Mouse (Mus musculus) erythroblast, embryonic 14.5 days (primary cell): Measurements from ENCODE around the gene Zswim7. TPM values are rescaled to one million over a fixed set of nuclear protein-coding genes. Genes with fewer than 3 reads are reported as not detected.
"Not testable (repeated sequence)": the region's sequence is repeated elsewhere in the genome, so short reads cannot be mapped to it uniquely, and the experiment has no call there.

ENCODE experiments used
- H3K27me3 ChIP-seq: 2 replicates; pipeline ENCODE4 v1.6.1; 2012; ENCODE audit warnings: inconsistent platforms; ENCODE audit not compliant: control insufficient read depth
- H3K36me3 ChIP-seq: 2 replicates; pipeline ENCODE4 v1.6.1; 2012; ENCODE audit warnings: mild to moderate bottlenecking, inconsistent platforms; ENCODE audit not compliant: control insufficient read depth
- H3K4me1 ChIP-seq: 2 replicates; pipeline ENCODE4 v1.6.1; 2012; ENCODE audit warnings: inconsistent platforms; ENCODE audit not compliant: control insufficient read depth
- H3K4me3 ChIP-seq: replicated peaks from 2 replicates; pipeline ENCODE3; 2012; ENCODE audit warnings: moderate library complexity, mild to moderate bottlenecking, inconsistent platforms
- H3K9me3 ChIP-seq: 2 replicates; pipeline ENCODE4 v1.6.1; 2012; ENCODE audit warnings: low read length, inconsistent platforms, mixed read lengths; ENCODE audit not compliant: control insufficient read depth
- GATA1 ChIP-seq: IDR thresholded peaks from 2 replicates; pipeline ENCODE4 v1.6.1; 2012; ENCODE audit warnings: low read length, inconsistent platforms, mixed read lengths
- TAL1 ChIP-seq: IDR thresholded peaks from 3 replicates; pipeline ENCODE4 v1.6.1; 2012; ENCODE audit warnings: low read length, inconsistent platforms, mixed read lengths
- polyA plus RNA-seq: library from polyadenylated mRNA; stranded (reverse); fragments of >175 nt; gene quantifications from 2 replicates; pipeline ENCODE4 v1.2.3, GENCODE M21; 2012

The Zswim7 gene
- polyA plus RNA-seq, 1 experiment, result 0.18 TPM

GRCm38 (mm10) chr11:62287700-62288099 is 6.5 kb upstream of the Zswim7 start:
- no peak overlapping the region for H3K4me3 ChIP-seq
- TF ChIP-seq GATA1 (no peak), TAL1 (no peak)

DNA sequence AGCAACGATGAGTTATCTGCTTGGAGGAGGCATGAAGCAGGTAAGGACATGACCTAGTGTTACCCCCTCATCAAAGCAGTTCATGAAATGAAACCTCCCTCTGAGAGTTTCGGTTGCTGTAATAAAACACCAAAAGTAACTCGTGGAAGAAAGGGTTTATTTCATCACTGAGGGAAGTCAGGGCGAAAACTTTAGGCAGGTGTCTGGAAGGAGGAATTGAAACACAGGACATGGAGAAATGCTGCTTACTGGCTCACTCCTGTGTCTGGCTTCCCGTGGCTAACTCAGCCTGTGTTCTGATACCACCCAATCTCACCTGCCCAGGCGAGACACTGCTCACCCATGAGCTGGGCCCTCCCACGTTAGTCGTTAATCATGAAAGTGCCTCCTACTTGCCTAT is 3.8 kb upstream of the Zswim7 start:
- Histone ChIP-seq H3K4me1 (peaks cover 16% of the 10 kb centered on the region), H3K9me3 (no peaks in the 10 kb centered on the region), H3K27me3 (no peaks in the 10 kb centered on the region), H3K4me3 (no peak overlapping the region), H3K36me3 (peaks cover 38% of the 10 kb centered on the region)
- TF ChIP-seq GATA1 (no peak), TAL1 (no peak)

More at GRCm38 (mm10) chr11:62287700-62288099, 6.5 kb upstream of the Zswim7 start:
- H3K27me3 ChIP-seq, result no peaks in the 10 kb centered on the region
- H3K36me3 ChIP-seq, result peaks cover 37% of the 10 kb centered on the region
- no peaks in the 10 kb centered on the region; the same call in 1 of the 2 replicates for H3K4me1 ChIP-seq
- H3K9me3 ChIP-seq, result no peaks in the 10 kb centered on the region

- not testable (repeated sequence) for H3K9me3 ChIP-seq, H3K4me3 ChIP-seq, H3K27me3 ChIP-seq
- H3K4me1 ChIP-seq, result peaks cover 20% of the 10 kb centered on the region
- H3K36me3 ChIP-seq, result peaks cover 36% of the 10 kb centered on the region
Observed at GRCm38 (mm10) chr11:62284020-62284419, 2.8 kb upstream of the Zswim7 start.

GRCm38 (mm10) chr11:62281601-62281997 is 424 bp upstream of the Zswim7 start:
- no peaks in the 10 kb centered on the region for H3K27me3 ChIP-seq
- TF ChIP-seq TAL1, result no peak
- no peak for TF ChIP-seq GATA1
- H3K4me3 ChIP-seq, result peak overlapping the region; percentile 88
- peaks cover 36% of the 10 kb centered on the region for H3K4me1 ChIP-seq
- H3K9me3 ChIP-seq, result no peaks in the 10 kb centered on the region
- peaks cover 25% of the 10 kb centered on the region for H3K36me3 ChIP-seq

DNA sequence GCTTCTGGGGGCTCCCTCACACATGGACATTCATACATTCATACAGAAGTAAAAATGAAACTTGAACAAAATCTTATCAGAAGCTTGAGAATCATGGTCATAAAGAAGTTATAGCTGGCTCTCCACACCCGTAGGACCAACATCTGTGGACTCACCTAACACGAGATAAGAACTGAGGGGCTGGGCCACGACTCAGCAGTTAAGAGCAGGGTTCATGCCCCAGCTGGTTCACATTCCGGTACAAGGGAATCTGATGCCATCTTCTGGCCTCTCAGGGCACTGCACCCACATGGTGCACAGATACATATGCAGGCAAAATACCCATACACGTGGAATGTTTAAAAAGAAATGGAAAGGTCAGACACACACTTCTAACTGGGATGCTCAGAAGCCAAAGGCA is 3.1 kb downstream of the Zswim7 start:
- TF ChIP-seq TAL1, result peak; percentile 42; the same call in 1 of the 3 replicates
- peak; percentile 37; the same call in 1 of the 2 replicates for TF ChIP-seq GATA1
- Histone ChIP-seq H3K36me3 (peaks cover 3% of the 10 kb centered on the region; the same call in 1 of the 2 replicates), H3K4me1 (peaks cover 36% of the 10 kb centered on the region), H3K9me3 (no peaks in the 10 kb centered on the region), H3K4me3 (peak overlapping the region; percentile 17), H3K27me3 (no peaks in the 10 kb centered on the region)

- Histone ChIP-seq H3K4me3 (no peak overlapping the region), H3K36me3 (no peaks in the 10 kb centered on the region), H3K9me3 (no peaks in the 10 kb centered on the region), H3K27me3 (no peaks in the 10 kb centered on the region), H3K4me1 (peaks cover 34% of the 10 kb centered on the region)
- no peak for TF ChIP-seq TAL1
- no peak for TF ChIP-seq GATA1
Observed at GRCm38 (mm10) chr11:62277086-62277485, 4.1 kb downstream of the Zswim7 start.

DNA sequence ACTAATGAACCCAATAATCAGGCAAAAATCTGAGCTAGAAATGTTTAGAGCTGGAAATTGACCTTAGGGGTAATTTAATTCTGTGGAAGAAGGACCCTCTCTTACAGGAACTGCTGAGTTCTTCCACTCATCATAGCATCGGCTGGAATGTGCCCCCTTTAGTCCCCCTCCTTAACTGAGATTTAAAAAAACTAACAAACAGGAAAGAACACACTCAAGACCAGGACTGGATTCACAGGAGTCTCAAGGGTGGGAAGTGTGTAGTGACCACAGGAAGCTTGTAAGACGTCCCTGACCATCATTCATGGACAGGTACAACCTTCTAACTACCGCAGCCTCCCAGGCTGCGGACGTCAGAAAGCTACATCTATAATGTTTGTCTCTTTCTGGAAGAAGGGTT is 10.3 kb downstream of the Zswim7 start:
- TF ChIP-seq GATA1 (no peak), TAL1 (no peak)
- Histone ChIP-seq H3K36me3 (no peaks in the 10 kb centered on the region; the same call in none of the 2 replicates), H3K4me1 (no peaks in the 10 kb centered on the region), H3K4me3 (no peak overlapping the region), H3K9me3 (no peaks in the 10 kb centered on the region), H3K27me3 (no peaks in the 10 kb centered on the region)

GRCm38 (mm10) chr11:62269097-62269496 is 12.1 kb downstream of the Zswim7 start:
- Histone ChIP-seq H3K27me3 (no peaks in the 10 kb centered on the region), H3K9me3 (no peaks in the 10 kb centered on the region), H3K4me3 (no peak overlapping the region), H3K4me1 (no peaks in the 10 kb centered on the region), H3K36me3 (no peaks in the 10 kb centered on the region; the same call in none of the 2 replicates)
- no peak for TF ChIP-seq GATA1
- no peak for TF ChIP-seq TAL1

GRCm38 (mm10) chr11:62268381-62268780 is 12.8 kb downstream of the Zswim7 start:
- no peak for TF ChIP-seq GATA1
- TF ChIP-seq TAL1, result no peak

More at GRCm38 (mm10) chr11:62268381-62268780, 12.8 kb downstream of the Zswim7 start:
- H3K27me3 ChIP-seq, result no peaks in the 10 kb centered on the region
- no peaks in the 10 kb centered on the region for H3K4me1 ChIP-seq
- no peak overlapping the region for H3K4me3 ChIP-seq
- no peaks in the 10 kb centered on the region; the same call in none of the 2 replicates for H3K36me3 ChIP-seq
- H3K9me3 ChIP-seq, result no peaks in the 10 kb centered on the region
